Mouse (Mus musculus) urinary bladder, postnatal 4 days (tissue): ENCODE data around the gene Paqr7.

Source experiments
- DNase-seq, 2 experiments: peaks; one replicate each; pipeline ENCODE4 v3.0.0; 2021 to 2022; ENCODE audit warnings: low spot score in 2 of 2

The Paqr7 gene

GRCm38 (mm10) chr4:134503686-134504357 is 7.3 kb downstream of the Paqr7 start:
- no peak for DNase-seq

GRCm38 (mm10) chr4:134505303-134505789 is 8.8 kb downstream of the Paqr7 start:
- DNase-seq, result no peak

- DNase-seq, result no peak
These were observed 9.6 kb downstream of the Paqr7 start for GRCm38 (mm10) chr4:134505966-134506594.

GRCm38 (mm10) chr4:134506713-134507112 is 10.2 kb downstream of the Paqr7 start:
- DNase-seq, result no peak

GRCm38 (mm10) chr4:134510396-134510795 is 13.9 kb downstream of the Paqr7 start:
- no peak for DNase-seq

GRCm38 (mm10) chr4:134510845-134511411 is 14.4 kb downstream of the Paqr7 start, which contains the start of gene Aunip:
Gene Aunip, plus strand, starts transcription at chr4:134510999.
- peak; percentile 84 to 93 for DNase-seq

- no peak for DNase-seq
These were observed 15.2 kb downstream of the Paqr7 start for GRCm38 (mm10) chr4:134511730-134512129.

- DNase-seq, result peak; percentile 71 to 79
These were observed 16.3 kb downstream of the Paqr7 start for GRCm38 (mm10) chr4:134512798-134513197.

GRCm38 (mm10) chr4:134514309-134514930 is 17.9 kb downstream of the Paqr7 start:
- no peak for DNase-seq

GRCm38 (mm10) chr4:134515614-134516013 is 19.1 kb downstream of the Paqr7 start:
- DNase-seq, result no peak

GRCm38 (mm10) chr4:134516981-134517380 is 20.5 kb downstream of the Paqr7 start:
- DNase-seq, result no peak

GRCm38 (mm10) chr4:134517719-134518118 is 21.2 kb downstream of the Paqr7 start:
- no peak for DNase-seq

- no peak for DNase-seq
These were observed 22.0 kb downstream of the Paqr7 start for GRCm38 (mm10) chr4:134518541-134518940.

- DNase-seq, result no peak
These were observed 22.8 kb downstream of the Paqr7 start for GRCm38 (mm10) chr4:134519281-134519680.

- DNase-seq, result no peak
These were observed 26.9 kb downstream of the Paqr7 start for GRCm38 (mm10) chr4:134523447-134523846.

GRCm38 (mm10) chr4:134525806-134526205 is 29.3 kb downstream of the Paqr7 start:
- DNase-seq, result no peak

- no peak for DNase-seq
These were observed 29.7 kb downstream of the Paqr7 start for GRCm38 (mm10) chr4:134526220-134526619.

GRCm38 (mm10) chr4:134532928-134533327 is 36.4 kb downstream of the Paqr7 start:
- DNase-seq, result no peak

- no peak for DNase-seq
These were observed 36.9 kb downstream of the Paqr7 start for GRCm38 (mm10) chr4:134533421-134533820.

GRCm38 (mm10) chr4:134534124-134534886 is 37.8 kb downstream of the Paqr7 start:
- peak; percentile 61 to 70 for DNase-seq

GRCm38 (mm10) chr4:134534932-134535786 is 38.7 kb downstream of the Paqr7 start, which contains the start of gene Mtfr1l:
Gene Mtfr1l, minus strand, starts transcription at chr4:134535387.
- peak; percentile 97 to 98 for DNase-seq
